Mouse (Mus musculus) kidney, embryonic 15.5 days (tissue): Measurements from ENCODE around the gene Ccdc151. TPM values are rescaled to one million over a fixed set of nuclear protein-coding genes. Genes with fewer than 3 reads are reported as not detected.

Experiments used
- ATAC-seq: fragments of 200-750 bp; cut with Nextera tagmentation; replicated peaks from 2 replicates; pipeline ENCODE4 v1.8.0; 2017; ENCODE audit warnings: moderate TSS enrichment; ENCODE audit not compliant: low FRiP score
- H3K27ac ChIP-seq: fragments of 300-500 bp; sonication (generic); 2 replicates; pipeline ENCODE4 v1.5.1; 2015; ENCODE audit warnings: mild to moderate bottlenecking, inconsistent platforms
- H3K27me3 ChIP-seq: fragments of 300-500 bp; sonication (generic); 2 replicates; pipeline ENCODE4 v1.6.1; 2015; ENCODE audit warnings: inconsistent platforms
- H3K36me3 ChIP-seq: fragments of 300-500 bp; sonication (generic); 2 replicates; pipeline ENCODE4 v1.6.1; 2015; ENCODE audit warnings: inconsistent platforms
- H3K4me1 ChIP-seq: fragments of 300-500 bp; sonication (generic); 2 replicates; pipeline ENCODE4 v1.6.1; 2015; ENCODE audit warnings: inconsistent platforms
- H3K4me2 ChIP-seq: fragments of 300-500 bp; sonication (generic); 2 replicates; pipeline ENCODE4 v1.6.1; 2015; ENCODE audit warnings: moderate library complexity, mild to moderate bottlenecking, inconsistent platforms
- H3K4me3 ChIP-seq: fragments of 300-500 bp; sonication (generic); replicated peaks from 2 replicates; pipeline ENCODE4 v1.5.1; 2015; ENCODE audit warnings: mild to moderate bottlenecking, inconsistent platforms
- H3K9ac ChIP-seq: fragments of 300-500 bp; sonication (generic); 2 replicates; pipeline ENCODE4 v1.6.1; 2015; ENCODE audit warnings: mild to moderate bottlenecking, inconsistent platforms
- H3K9me3 ChIP-seq: fragments of 300-500 bp; sonication (generic); replicated peaks from 2 replicates; pipeline ENCODE4 v1.6.1; 2016; ENCODE audit warnings: inconsistent platforms
- WGBS: fragments of 180-500 bp; shearing (Covaris S2); methylation state at CpG from one replicate; pipeline ENCODE4 v1.1.7; 2015; ENCODE audit warnings: mixed read lengths; 5-methylcytosine and 5-hydroxymethylcytosine counted together
- polyA plus RNA-seq: library from polyadenylated mRNA; unstranded; fragments of >200 nt; fragmentation: Nextera tagmentation; extraction: Ambion mirVana; gene quantifications from 2 replicates; pipeline ENCODE4 v1.2.1, GENCODE M21; 2015

The Ccdc151 gene
- 1.6 TPM in 2 replicates for polyA plus RNA-seq

DNA sequence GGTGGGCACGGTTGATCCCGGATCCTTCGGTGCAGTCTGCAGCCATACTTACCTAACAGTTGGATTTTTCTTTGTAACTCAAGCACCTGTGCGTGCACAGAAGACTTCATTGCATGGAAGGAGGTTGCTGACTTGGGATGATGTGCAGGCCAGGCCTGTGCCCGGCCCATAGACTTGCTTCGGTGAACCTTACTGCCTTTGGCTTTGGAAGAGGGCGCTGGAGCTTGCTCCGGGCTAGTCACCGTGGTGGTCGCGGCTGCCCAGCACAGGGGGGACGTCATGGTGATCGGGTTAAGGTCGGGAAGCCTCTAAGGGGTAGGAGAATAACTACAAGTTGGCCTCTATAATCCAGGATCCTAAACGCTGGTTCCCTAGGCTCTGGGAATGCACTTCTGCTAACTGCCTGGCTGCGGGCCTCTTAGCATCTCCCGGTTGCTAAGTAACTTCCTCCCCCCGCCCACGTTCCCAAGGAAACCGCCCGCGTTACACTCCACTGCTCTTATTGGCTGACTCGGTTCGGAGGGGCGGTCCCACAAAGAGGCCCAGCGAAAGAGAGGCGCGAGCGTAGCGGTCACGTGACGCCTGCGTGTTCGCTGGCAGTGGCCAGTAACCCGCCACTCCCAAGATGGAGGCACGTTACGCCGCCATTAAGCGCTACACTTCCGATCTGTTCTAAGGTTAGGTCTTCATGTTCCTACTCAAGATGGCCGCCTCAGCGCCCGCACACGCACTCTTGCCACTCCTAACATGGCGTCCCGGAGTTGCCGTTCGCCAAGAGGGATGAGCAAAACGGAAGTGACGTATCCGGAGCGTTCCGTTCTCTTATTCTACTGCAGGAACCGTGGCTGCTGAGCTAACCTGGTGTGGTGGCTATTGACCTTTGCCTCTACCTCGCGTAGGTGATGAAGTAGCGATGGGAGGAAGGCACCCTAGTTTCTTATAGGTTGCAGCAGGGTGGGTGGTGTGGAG, at the start of gene Ccdc151, which contains the start of gene Prkcsh:
Ccdc151 (minus strand) TSS at position 441 of the 969 bp plus-strand sequence.
Prkcsh (plus strand) TSS at position 613 of the 969 bp plus-strand sequence.
- peak; percentile 99 for ATAC-seq
- Histone ChIP-seq H3K9ac (peak within 1 kb of the TSS; percentile 60), H3K9me3 (no peaks in the 10 kb centered on the region), H3K36me3 (peaks cover 35% of the 10 kb centered on the region), H3K27me3 (no peaks in the 10 kb centered on the region), H3K27ac (peak within 1 kb of the TSS; percentile 78), H3K4me3 (peak within 1 kb of the TSS; percentile 81), H3K4me1 (peaks cover 37% of the 10 kb centered on the region), H3K4me2 (peak within 1 kb of the TSS; percentile 87)
- WGBS = 6% methylated on average over 57 of the region's 57 CpGs

DNA sequence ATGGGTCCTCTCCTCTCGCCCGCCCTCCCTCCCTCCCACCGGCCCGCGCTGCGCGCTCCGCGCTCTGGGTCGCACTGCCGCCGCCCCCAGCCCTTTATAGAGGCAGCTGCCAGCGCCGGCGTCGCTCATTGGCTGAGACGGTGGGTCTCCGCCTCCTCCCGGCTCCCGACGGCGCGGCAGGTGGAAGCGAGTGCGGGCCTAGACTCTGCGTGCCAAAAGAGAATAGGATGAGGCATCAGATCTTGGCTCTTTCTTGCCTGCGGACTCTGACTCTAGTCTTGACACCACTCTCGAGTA, 49.5 kb upstream of the Ccdc151 start, which contains the start of gene Elavl3:
Elavl3 (minus strand) TSS at position 66 of the 297 bp plus-strand sequence.
- H3K4me1 ChIP-seq = peaks cover 32% of the 10 kb centered on the region
- ATAC-seq = no peak
- no peaks in the 10 kb centered on the region for H3K9me3 ChIP-seq
- H3K4me3 ChIP-seq = peak within 1 kb of the TSS; percentile 44
- peak within 1 kb of the TSS; percentile 74 for H3K4me2 ChIP-seq
- no peak within 1 kb of the TSS for H3K27ac ChIP-seq
- H3K36me3 ChIP-seq = peaks cover 1% of the 10 kb centered on the region
- WGBS = under 1% methylated on average over 18 of the region's 28 CpGs
- no peak within 1 kb of the TSS for H3K9ac ChIP-seq
- peaks cover 75% of the 10 kb centered on the region for H3K27me3 ChIP-seq

DNA sequence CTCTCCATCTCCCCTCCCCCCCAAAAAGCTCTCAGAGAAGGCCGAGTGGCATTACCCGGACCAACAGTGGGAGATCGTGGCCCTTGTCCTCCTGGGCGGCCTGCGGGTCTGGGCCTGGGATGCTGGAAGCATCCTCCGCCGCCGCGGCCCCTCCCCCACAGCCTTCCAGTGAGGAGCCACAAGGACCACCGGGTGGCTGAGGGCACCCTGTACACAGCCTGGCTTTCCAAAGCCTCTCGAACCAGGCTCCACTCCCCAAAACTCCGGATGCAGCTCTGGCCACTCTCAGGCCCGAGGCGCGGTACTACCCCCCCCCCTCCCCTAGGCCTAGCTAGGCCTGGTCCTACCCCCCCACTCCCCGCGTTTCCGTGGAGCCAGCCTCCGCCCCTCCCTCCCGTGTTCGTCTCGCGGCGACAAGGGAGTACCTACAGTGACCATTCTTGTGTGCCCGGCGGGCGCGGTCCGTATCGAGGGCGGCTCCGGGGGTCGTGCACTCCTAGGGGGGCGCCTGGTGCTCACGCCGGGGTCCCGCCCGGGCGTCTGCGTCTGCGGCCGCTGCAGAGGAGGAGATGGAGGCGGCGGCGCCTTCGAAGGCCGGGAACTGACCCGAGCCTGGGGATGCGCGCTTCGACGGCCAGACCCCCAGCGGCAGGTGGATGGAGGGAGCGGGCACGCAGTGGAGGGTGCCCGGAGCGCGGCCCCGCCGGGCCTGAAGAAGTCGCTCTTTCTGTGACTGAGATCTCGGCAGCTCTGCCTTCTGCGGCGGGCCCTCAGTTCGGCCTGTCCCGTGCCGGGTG, 48.9 kb upstream of the Ccdc151 start:
- Histone ChIP-seq H3K4me3 (peak overlapping the region; percentile 44), H3K27me3 (peaks cover 75% of the 10 kb centered on the region), H3K27ac (no peak overlapping the region), H3K9ac (no peak overlapping the region), H3K36me3 (no peaks in the 10 kb centered on the region), H3K4me2 (peak overlapping the region; percentile 74), H3K9me3 (no peaks in the 10 kb centered on the region), H3K4me1 (peaks cover 32% of the 10 kb centered on the region)
- no peak for ATAC-seq
- under 1% methylated on average over 61 of the region's 67 CpGs for WGBS

DNA sequence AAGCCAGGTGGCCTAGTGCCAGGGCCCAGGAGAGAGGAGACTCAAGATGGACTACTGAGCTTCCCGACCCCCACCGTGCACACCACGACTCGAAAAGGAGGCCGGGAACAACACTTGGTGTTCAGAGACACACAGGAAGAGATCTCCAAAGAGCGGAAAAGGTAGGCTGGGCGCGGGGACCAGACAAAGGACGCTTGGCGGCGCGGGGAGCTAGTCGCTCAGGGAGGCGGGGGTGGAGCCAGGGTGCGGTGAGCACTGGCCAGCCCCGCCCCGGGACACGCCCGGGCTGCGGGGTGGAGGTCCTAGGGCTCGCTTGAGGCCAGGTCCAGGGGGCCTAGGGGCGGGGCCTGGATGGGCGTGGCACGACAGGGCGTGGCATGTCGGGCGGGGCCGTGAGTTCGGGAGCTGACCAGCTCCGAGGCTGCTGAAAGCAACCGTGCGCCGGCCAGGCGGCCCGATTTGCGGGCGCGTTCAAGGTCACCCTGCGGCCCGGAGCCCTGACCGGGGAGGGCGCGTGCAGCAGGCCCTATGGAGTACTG, 48.0 kb upstream of the Ccdc151 start:
- H3K9ac ChIP-seq = no peak overlapping the region
- H3K4me3 ChIP-seq = peak overlapping the region; percentile 44
- peak overlapping the region; percentile 74 for H3K4me2 ChIP-seq
- H3K4me1 ChIP-seq = peaks cover 27% of the 10 kb centered on the region
- no peaks in the 10 kb centered on the region for H3K36me3 ChIP-seq
- H3K27ac ChIP-seq = no peak overlapping the region
- H3K9me3 ChIP-seq = no peaks in the 10 kb centered on the region
- ATAC-seq = peak; percentile 52; the same call in 1 of the 2 replicates
- peaks cover 69% of the 10 kb centered on the region for H3K27me3 ChIP-seq
- under 1% methylated on average over 43 of the region's 43 CpGs for WGBS

DNA sequence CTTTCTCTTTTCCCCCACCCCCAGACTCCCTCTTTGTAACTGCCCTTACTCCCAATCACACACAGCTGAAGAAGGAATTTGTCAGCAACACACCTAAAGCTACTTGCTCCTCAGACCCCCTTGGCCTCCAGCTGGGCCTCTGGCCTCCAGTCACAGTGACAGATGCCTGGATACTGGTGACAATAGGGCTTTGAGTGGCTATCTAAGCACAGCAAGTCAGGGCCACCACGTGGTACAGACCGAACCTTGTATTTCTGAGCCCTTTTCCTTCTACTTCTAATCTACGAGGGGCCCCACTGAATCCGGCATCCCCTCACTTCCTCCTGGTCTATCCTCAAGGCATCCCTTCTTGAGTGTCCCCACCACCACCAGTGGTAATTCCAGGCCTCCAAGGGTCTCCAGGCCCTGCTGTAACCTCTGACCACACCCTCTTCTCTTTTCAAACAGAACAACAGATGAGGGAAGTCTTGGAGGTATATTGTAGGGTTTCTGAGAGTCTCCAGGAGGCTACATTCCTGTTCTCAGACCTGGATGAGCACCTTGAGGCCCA, 47.4 kb upstream of the Ccdc151 start:
- no peaks in the 10 kb centered on the region for H3K36me3 ChIP-seq
- no peak overlapping the region for H3K27ac ChIP-seq
- peaks cover 26% of the 10 kb centered on the region for H3K4me1 ChIP-seq
- no peak for ATAC-seq
- H3K9me3 ChIP-seq = no peaks in the 10 kb centered on the region
- WGBS = 60% methylated on average over 4 of the region's 4 CpGs
- H3K27me3 ChIP-seq = peaks cover 63% of the 10 kb centered on the region
- no peak overlapping the region for H3K4me3 ChIP-seq
- no peak overlapping the region for H3K9ac ChIP-seq
- peak overlapping the region; percentile 74; the same call in 1 of the 2 replicates for H3K4me2 ChIP-seq

DNA sequence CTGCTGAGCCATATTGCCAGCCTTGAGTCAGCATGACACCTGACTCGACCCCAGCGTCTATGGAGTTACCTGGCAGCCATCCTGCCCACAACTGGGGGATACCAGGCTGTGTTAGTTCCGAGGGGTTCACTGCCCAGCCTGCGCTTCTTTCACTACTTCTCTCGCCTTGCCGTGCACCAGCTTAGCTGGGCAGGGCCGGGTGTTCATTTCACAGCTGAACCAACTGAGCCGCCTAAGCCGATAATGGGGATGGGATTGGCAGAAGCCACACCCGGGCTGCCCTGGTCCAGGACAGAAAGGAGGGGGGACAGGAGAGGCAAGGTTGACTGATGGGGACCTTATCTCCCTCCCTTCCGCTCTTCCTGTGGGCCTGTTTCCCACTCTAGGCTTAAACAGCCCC, 46.9 kb upstream of the Ccdc151 start:
- Histone ChIP-seq H3K36me3 (no peaks in the 10 kb centered on the region), H3K27me3 (peaks cover 59% of the 10 kb centered on the region), H3K4me2 (no peak overlapping the region), H3K4me3 (no peak overlapping the region), H3K4me1 (peaks cover 21% of the 10 kb centered on the region), H3K27ac (no peak overlapping the region), H3K9ac (no peak overlapping the region), H3K9me3 (no peaks in the 10 kb centered on the region)
- ATAC-seq = no peak
- 80% methylated on average over 11 of the region's 11 CpGs for WGBS

DNA sequence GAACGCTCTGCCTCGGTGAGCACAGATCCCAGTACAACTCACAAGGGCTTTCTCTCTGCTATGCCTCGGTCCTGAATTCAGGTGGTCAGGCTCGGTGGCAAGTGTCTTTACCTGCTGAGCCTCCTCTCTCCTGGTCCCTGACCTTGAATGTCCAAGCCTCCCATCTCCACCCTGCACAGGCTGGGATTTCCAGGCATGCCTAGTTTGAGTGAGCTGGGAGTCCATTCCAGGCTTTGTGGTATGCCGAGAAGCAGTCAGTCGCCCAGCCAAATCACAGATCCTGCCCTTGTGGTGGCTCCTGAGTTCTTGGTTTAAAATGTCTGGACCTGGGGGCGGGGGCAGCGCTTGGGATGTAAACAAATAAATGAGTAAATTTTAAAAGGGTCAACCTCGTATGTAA, 44.9 kb upstream of the Ccdc151 start:
- Histone ChIP-seq H3K27ac (no peak overlapping the region), H3K4me1 (peaks cover 20% of the 10 kb centered on the region), H3K4me3 (no peak overlapping the region), H3K36me3 (no peaks in the 10 kb centered on the region), H3K9ac (no peak overlapping the region), H3K27me3 (peaks cover 40% of the 10 kb centered on the region), H3K4me2 (no peak overlapping the region), H3K9me3 (no peaks in the 10 kb centered on the region)
- 54% methylated on average over 9 of the region's 9 CpGs for WGBS
- ATAC-seq = no peak

DNA sequence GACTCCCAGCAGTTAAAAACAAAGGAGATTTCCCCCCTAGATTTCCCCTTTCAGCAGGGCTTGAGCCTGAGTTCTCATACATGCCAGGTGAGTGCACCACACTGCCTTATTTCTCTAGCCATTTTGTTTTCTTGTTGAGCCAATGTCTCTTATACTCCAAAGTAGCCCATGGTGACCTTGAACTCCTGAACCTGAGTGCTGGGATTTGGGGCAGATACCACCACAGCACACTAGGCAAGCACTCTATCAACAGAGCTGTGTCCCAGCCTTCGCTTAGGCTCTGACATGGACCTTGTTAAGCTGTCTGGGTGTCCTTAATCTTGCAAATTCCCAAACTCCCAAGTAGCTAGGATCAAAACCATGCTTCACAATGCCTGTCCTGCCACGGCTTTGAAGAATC, 39.4 kb upstream of the Ccdc151 start:
- Histone ChIP-seq H3K36me3 (no peaks in the 10 kb centered on the region), H3K9me3 (no peaks in the 10 kb centered on the region), H3K27me3 (no peaks in the 10 kb centered on the region), H3K4me1 (no peaks in the 10 kb centered on the region), H3K4me3 (no peak overlapping the region), H3K9ac (no peak overlapping the region), H3K27ac (no peak overlapping the region), H3K4me2 (no peak overlapping the region)
- 49% methylated on average over 2 of the region's 2 CpGs for WGBS
- ATAC-seq = no peak

DNA sequence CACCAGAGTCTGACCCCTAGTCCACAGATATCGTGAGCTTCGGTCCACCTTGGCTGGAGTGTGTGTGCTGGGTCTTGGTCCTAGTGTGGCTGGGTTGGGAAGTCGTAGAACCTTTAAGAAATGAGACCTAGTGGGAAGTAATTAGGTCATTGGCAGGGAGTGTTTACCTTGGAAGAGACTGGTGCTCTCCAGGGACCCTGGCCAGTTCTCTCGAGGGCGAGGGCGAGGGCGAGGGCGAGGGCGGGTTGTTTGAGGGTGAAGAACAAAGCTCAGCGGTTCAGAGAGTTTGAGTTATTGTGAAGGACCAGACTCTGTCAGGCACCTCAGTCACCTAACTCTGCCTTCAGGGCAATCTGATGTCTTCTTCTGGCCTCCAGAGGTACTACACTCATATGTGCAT, 35.4 kb upstream of the Ccdc151 start:
- Histone ChIP-seq H3K27ac (no peak overlapping the region), H3K4me1 (no peaks in the 10 kb centered on the region), H3K4me3 (no peak overlapping the region), H3K9me3 (no peaks in the 10 kb centered on the region), H3K4me2 (no peak overlapping the region), H3K36me3 (no peaks in the 10 kb centered on the region), H3K9ac (no peak overlapping the region), H3K27me3 (no peaks in the 10 kb centered on the region)
- 71% methylated on average over 10 of the region's 10 CpGs for WGBS
- ATAC-seq = no peak

DNA sequence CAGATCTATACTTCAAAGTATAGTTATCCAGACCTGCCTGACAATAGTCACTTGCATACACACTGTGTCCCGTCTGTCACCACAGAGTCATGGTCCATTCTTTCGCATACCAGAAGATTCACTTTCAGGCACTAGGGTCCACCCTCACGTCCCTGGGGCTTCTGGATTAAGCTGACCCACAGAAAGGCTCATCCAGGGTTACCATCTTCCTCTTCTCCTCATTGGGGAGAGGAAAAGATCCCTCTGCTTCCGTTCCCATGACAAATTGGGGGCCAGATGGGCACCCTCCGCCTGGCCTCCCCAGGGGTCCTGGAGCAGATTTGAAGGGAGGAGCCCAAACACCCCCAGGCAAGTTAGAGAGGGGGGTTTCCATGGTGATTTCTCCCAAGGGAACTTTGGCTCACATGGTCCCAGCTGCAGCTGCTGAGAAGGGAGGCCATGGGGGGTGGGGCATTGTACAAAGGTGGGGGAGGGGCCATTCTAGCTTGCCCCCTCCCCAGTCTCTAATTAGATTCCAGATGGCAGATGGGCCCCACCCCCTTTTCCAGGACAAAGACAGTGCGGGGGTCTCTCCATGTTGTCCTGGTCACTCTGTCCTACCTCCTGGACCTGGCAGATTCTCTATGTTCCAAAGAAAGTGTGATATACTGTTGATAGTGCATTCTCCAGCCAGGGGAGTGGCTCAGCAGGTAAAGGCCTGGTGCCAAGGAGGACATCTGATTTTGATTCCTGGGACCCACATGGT, 33.0 kb upstream of the Ccdc151 start:
- Histone ChIP-seq H3K36me3 (no peaks in the 10 kb centered on the region), H3K4me3 (no peak overlapping the region), H3K4me1 (no peaks in the 10 kb centered on the region), H3K27me3 (no peaks in the 10 kb centered on the region), H3K9me3 (no peaks in the 10 kb centered on the region), H3K9ac (no peak overlapping the region), H3K4me2 (no peak overlapping the region), H3K27ac (no peak overlapping the region)
- WGBS = 55% methylated on average over 6 of the region's 6 CpGs
- no peak for ATAC-seq

DNA sequence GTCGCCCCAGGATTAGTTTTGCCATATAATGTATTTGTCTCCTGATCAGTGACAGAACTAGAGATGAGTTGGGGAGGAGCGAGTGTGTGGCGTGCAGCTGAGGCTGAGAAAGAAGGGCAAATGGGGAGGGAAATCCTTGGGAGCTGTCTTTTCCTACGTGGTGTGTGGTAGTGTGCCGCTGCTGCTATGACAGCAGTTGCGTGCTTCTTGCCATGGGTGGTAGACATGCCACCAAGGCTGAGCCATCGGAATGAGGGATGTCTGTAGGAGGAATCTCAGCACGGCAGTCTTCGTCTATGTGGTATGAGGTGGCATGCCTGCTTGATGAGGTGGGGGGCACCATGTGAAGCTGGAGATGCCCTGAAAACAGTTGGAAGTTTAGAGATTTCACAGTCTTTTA, 28.0 kb upstream of the Ccdc151 start:
- no peaks in the 10 kb centered on the region for H3K36me3 ChIP-seq
- H3K4me2 ChIP-seq = no peak overlapping the region
- ATAC-seq = no peak
- H3K9ac ChIP-seq = no peak overlapping the region
- 91% methylated on average over 9 of the region's 9 CpGs for WGBS
- H3K4me1 ChIP-seq = no peaks in the 10 kb centered on the region
- no peak overlapping the region for H3K4me3 ChIP-seq
- H3K9me3 ChIP-seq = no peaks in the 10 kb centered on the region
- H3K27ac ChIP-seq = no peak overlapping the region
- H3K27me3 ChIP-seq = no peaks in the 10 kb centered on the region
